Mouse (Mus musculus): Measurements from ENCODE around the gene Dop1b. TPM values are rescaled to one million over a fixed set of nuclear protein-coding genes. Genes with fewer than 3 reads are reported as not detected.
"Not testable (repeated sequence)": the region's sequence is repeated elsewhere in the genome, so short reads cannot be mapped to it uniquely, and the experiment has no call there.

Gene Dop1b
- polyA plus RNA-seq, 1 experiment from 2014 or later, result 8.9 TPM

- not testable (repeated sequence) for H3K9me3 ChIP-seq (replicated peaks); H3K27ac ChIP-seq (replicated peaks); H3K36me3 ChIP-seq; DNase-seq (ENCODE audit: low spot score); H3K4me3 ChIP-seq
- Histone ChIP-seq H3K27me3 (ENCODE audit: low read depth, poor library complexity, severe bottlenecking) (peaks cover 53% of the 10 kb centered on the region), H3K4me1 (peaks cover 22% of the 10 kb centered on the region)
- WGBS, result 90% methylated on average over 3 of the region's 3 CpGs
Measured at GRCm38 (mm10) chr16:93685783-93686182, 25.9 kb upstream of the Dop1b start.

GRCm38 (mm10) chr16:93686421-93686820, 25.3 kb upstream of the Dop1b start:
- H3K4me3 ChIP-seq, result no peak overlapping the region
- DNase-seq (ENCODE audit: low spot score), result no peak
- no peak overlapping the region for H3K27ac ChIP-seq (replicated peaks)
- peaks cover 47% of the 10 kb centered on the region for H3K27me3 ChIP-seq (ENCODE audit: low read depth, poor library complexity, severe bottlenecking)
- no peaks in the 10 kb centered on the region for H3K36me3 ChIP-seq
- WGBS, result 87% methylated on average over 5 of the region's 7 CpGs
- H3K4me1 ChIP-seq, result peaks cover 22% of the 10 kb centered on the region
- 0 out of 2 replicates have a peak, but pooled peaks cover 4% of the 10 kb centered on the region for H3K9me3 ChIP-seq (replicated peaks)

- no peak for DNase-seq (ENCODE audit: low spot score)
- no peak overlapping the region for H3K27ac ChIP-seq (replicated peaks)
- 50% methylated on average over 5 of the region's 5 CpGs for WGBS
- peaks cover 22% of the 10 kb centered on the region for H3K4me1 ChIP-seq
- no peak overlapping the region for H3K4me3 ChIP-seq
- 0 out of 2 replicates have a peak, but pooled peaks cover 4% of the 10 kb centered on the region for H3K9me3 ChIP-seq (replicated peaks)
- peaks cover 41% of the 10 kb centered on the region for H3K27me3 ChIP-seq (ENCODE audit: low read depth, poor library complexity, severe bottlenecking)
- no peaks in the 10 kb centered on the region for H3K36me3 ChIP-seq
Measured at GRCm38 (mm10) chr16:93686945-93687344, 24.8 kb upstream of the Dop1b start.

- WGBS, result 83% methylated on average over 6 of the region's 6 CpGs
- H3K4me1 ChIP-seq, result no peaks in the 10 kb centered on the region
- no peak overlapping the region for H3K4me3 ChIP-seq
- H3K27me3 ChIP-seq (ENCODE audit: low read depth, poor library complexity, severe bottlenecking), result no peaks in the 10 kb centered on the region
- no peaks in the 10 kb centered on the region for H3K9me3 ChIP-seq (replicated peaks)
- H3K36me3 ChIP-seq, result no peaks in the 10 kb centered on the region
- DNase-seq (ENCODE audit: low spot score), result no peak
- no peak overlapping the region for H3K27ac ChIP-seq (replicated peaks)
Measured at GRCm38 (mm10) chr16:93691206-93691841, 20.4 kb upstream of the Dop1b start.

- Histone ChIP-seq H3K27ac (replicated peaks) (no peak overlapping the region), H3K36me3 (no peaks in the 10 kb centered on the region), H3K27me3 (ENCODE audit: low read depth, poor library complexity, severe bottlenecking) (no peaks in the 10 kb centered on the region), H3K9me3 (replicated peaks) (no peaks in the 10 kb centered on the region), H3K4me3 (no peak overlapping the region), H3K4me1 (no peaks in the 10 kb centered on the region)
- DNase-seq (ENCODE audit: low spot score), result no peak
- WGBS, result 78% methylated on average over 2 of the region's 2 CpGs
Measured at GRCm38 (mm10) chr16:93692744-93693143, 19.0 kb upstream of the Dop1b start.

- no peak for DNase-seq (ENCODE audit: low spot score)
- 89% methylated on average over 7 of the region's 7 CpGs for WGBS
- H3K27ac ChIP-seq (replicated peaks), result no peak overlapping the region
Measured at GRCm38 (mm10) chr16:93707116-93707515, 4.6 kb upstream of the Dop1b start.

GRCm38 (mm10) chr16:93709217-93709616, 2.5 kb upstream of the Dop1b start:
- WGBS, result 82% methylated on average over 1 of the region's 1 CpGs
- no peak overlapping the region for H3K4me3 ChIP-seq
- no peaks in the 10 kb centered on the region for H3K9me3 ChIP-seq (replicated peaks)
- H3K4me1 ChIP-seq, result peaks cover 14% of the 10 kb centered on the region
- no peak for DNase-seq (ENCODE audit: low spot score)
- no peak overlapping the region for H3K27ac ChIP-seq (replicated peaks)
- H3K36me3 ChIP-seq, result no peaks in the 10 kb centered on the region
- peaks cover 41% of the 10 kb centered on the region for H3K27me3 ChIP-seq (ENCODE audit: low read depth, poor library complexity, severe bottlenecking)

More at GRCm38 (mm10) chr16:93707116-93707515, 4.6 kb upstream of the Dop1b start:
- H3K9me3 ChIP-seq (replicated peaks), result no peaks in the 10 kb centered on the region
- no peaks in the 10 kb centered on the region for H3K36me3 ChIP-seq
- H3K4me3 ChIP-seq, result no peak overlapping the region
- peaks cover 2% of the 10 kb centered on the region; the same call in 1 of the 2 replicates for H3K4me1 ChIP-seq
- H3K27me3 ChIP-seq (ENCODE audit: low read depth, poor library complexity, severe bottlenecking), result peaks cover 20% of the 10 kb centered on the region

GRCm38 (mm10) chr16:93710924-93711323, 780 bp upstream of the Dop1b start:
- no peaks in the 10 kb centered on the region for H3K9me3 ChIP-seq (replicated peaks)
- H3K27me3 ChIP-seq (ENCODE audit: low read depth, poor library complexity, severe bottlenecking), result peaks cover 46% of the 10 kb centered on the region
- DNase-seq (ENCODE audit: low spot score), result peak; percentile 65
- H3K36me3 ChIP-seq, result no peaks in the 10 kb centered on the region
- peaks cover 21% of the 10 kb centered on the region for H3K4me1 ChIP-seq
- 1% methylated on average over 11 of the region's 11 CpGs for WGBS
- peak overlapping the region; percentile 82 for H3K4me3 ChIP-seq
- H3K27ac ChIP-seq (replicated peaks), result no peak overlapping the region

- Histone ChIP-seq H3K27me3 (ENCODE audit: low read depth, poor library complexity, severe bottlenecking) (peaks cover 34% of the 10 kb centered on the region), H3K9me3 (replicated peaks) (no peaks in the 10 kb centered on the region), H3K36me3 (no peaks in the 10 kb centered on the region), H3K4me1 (peaks cover 29% of the 10 kb centered on the region), H3K27ac (replicated peaks) (peak overlapping the region; percentile 87), H3K4me3 (peak overlapping the region; percentile 82)
- no peak for DNase-seq (ENCODE audit: low spot score)
- WGBS, result 13% methylated on average over 31 of the region's 31 CpGs
Measured at GRCm38 (mm10) chr16:93712189-93712885, 633 bp downstream of the Dop1b start.

GRCm38 (mm10) chr16:93712966-93713365, 1.3 kb downstream of the Dop1b start:
- Histone ChIP-seq H3K27ac (replicated peaks) (no peak overlapping the region), H3K4me3 (peak overlapping the region; percentile 82; the same call in 1 of the 2 replicates), H3K27me3 (ENCODE audit: low read depth, poor library complexity, severe bottlenecking) (peaks cover 28% of the 10 kb centered on the region), H3K36me3 (no peaks in the 10 kb centered on the region), H3K4me1 (peaks cover 35% of the 10 kb centered on the region), H3K9me3 (replicated peaks) (no peaks in the 10 kb centered on the region)
- 79% methylated on average over 7 of the region's 7 CpGs for WGBS
- no peak for DNase-seq (ENCODE audit: low spot score)

- H3K27me3 ChIP-seq (ENCODE audit: low read depth, poor library complexity, severe bottlenecking), result peaks cover 28% of the 10 kb centered on the region
- no peaks in the 10 kb centered on the region for H3K36me3 ChIP-seq
- no peaks in the 10 kb centered on the region for H3K9me3 ChIP-seq (replicated peaks)
- H3K4me1 ChIP-seq, result peaks cover 35% of the 10 kb centered on the region
- H3K4me3 ChIP-seq, result no peak overlapping the region
- WGBS, result 35% methylated on average over 5 of the region's 5 CpGs
- DNase-seq (ENCODE audit: low spot score), result no peak
- H3K27ac ChIP-seq (replicated peaks), result 0 out of 2 replicates have a peak overlapping the region, but pooled peaks have one; percentile 47
Measured at GRCm38 (mm10) chr16:93714426-93714825, 2.7 kb downstream of the Dop1b start.

GRCm38 (mm10) chr16:93715826-93716225, 4.1 kb downstream of the Dop1b start:
- DNase-seq (ENCODE audit: low spot score), result no peak
- Histone ChIP-seq H3K27me3 (ENCODE audit: low read depth, poor library complexity, severe bottlenecking) (peaks cover 28% of the 10 kb centered on the region), H3K9me3 (replicated peaks) (no peaks in the 10 kb centered on the region), H3K4me3 (no peak overlapping the region), H3K36me3 (no peaks in the 10 kb centered on the region), H3K27ac (replicated peaks) (no peak overlapping the region), H3K4me1 (peaks cover 35% of the 10 kb centered on the region)
- 84% methylated on average over 6 of the region's 6 CpGs for WGBS

- H3K9me3 ChIP-seq (replicated peaks), result no peaks in the 10 kb centered on the region
- H3K4me1 ChIP-seq, result peaks cover 31% of the 10 kb centered on the region
- H3K4me3 ChIP-seq, result no peak overlapping the region
- H3K36me3 ChIP-seq, result no peaks in the 10 kb centered on the region
- 22% methylated on average over 5 of the region's 5 CpGs for WGBS
- DNase-seq (ENCODE audit: low spot score), result peak; percentile 54
- peak overlapping the region; percentile 46 for H3K27ac ChIP-seq (replicated peaks)
- peaks cover 24% of the 10 kb centered on the region for H3K27me3 ChIP-seq (ENCODE audit: low read depth, poor library complexity, severe bottlenecking)
Measured at GRCm38 (mm10) chr16:93717299-93717703, 5.6 kb downstream of the Dop1b start.
